Mouse (Mus musculus) inflammation-experienced regulatory T-cells, adult 6 months (primary cell): ENCODE measurements around the gene Gatad2a. TPM values are rescaled to one million over a fixed set of nuclear protein-coding genes. Genes with fewer than 3 reads are reported as not detected.
A peak's percentile ranks its signal among the peaks of the same experiment; 100 is the strongest.
"Not testable (repeated sequence)": the region's sequence is repeated elsewhere in the genome, so short reads cannot be mapped to it uniquely, and the experiment has no call there.

Experiments used
- ATAC-seq: one replicate; pipeline ENCODE4 v1.8.0; 2017
- polyA plus RNA-seq, 3 experiments: library from polyadenylated mRNA; unstranded; fragments of 100-300 nt; shearing (Covaris generic); gene quantifications; one replicate each; pipeline ENCODE4 v1.2.1; 2017

The Gatad2a gene
- 10 to 100 TPM; 20.1 to 29.0 (median 23.2) TPM for polyA plus RNA-seq

GRCm38 (mm10) chr8:69995776-69996588, at the start of gene Gatad2a:
Gene Gatad2a, minus strand, starts transcription at chr8:69996384.
- ATAC-seq = peak; percentile 90

GRCm38 (mm10) chr8:70043996-70044395, 47.8 kb upstream of the Gatad2a start:
- no peak for ATAC-seq

GRCm38 (mm10) chr8:70042583-70043455, 46.6 kb upstream of the Gatad2a start, which contains the start of the genes Mau2 and Sugp1:
Gene Mau2, minus strand, starts transcription at chr8:70042734.
Gene Sugp1, plus strand, starts transcription at chr8:70042813.
- peak; percentile 95 for ATAC-seq

GRCm38 (mm10) chr8:70041885-70042546, 45.8 kb upstream of the Gatad2a start:
- ATAC-seq = peak; percentile 6

- no peak for ATAC-seq
Measured at GRCm38 (mm10) chr8:70037994-70038393, 41.8 kb upstream of the Gatad2a start.

GRCm38 (mm10) chr8:70030255-70030654, 34.1 kb upstream of the Gatad2a start:
- ATAC-seq = no peak

GRCm38 (mm10) chr8:70026151-70026550, 30.0 kb upstream of the Gatad2a start:
- no peak for ATAC-seq

- ATAC-seq = no peak
Measured at GRCm38 (mm10) chr8:70023596-70023995, 27.4 kb upstream of the Gatad2a start.

GRCm38 (mm10) chr8:70015017-70015416, 18.8 kb upstream of the Gatad2a start:
- no peak for ATAC-seq

GRCm38 (mm10) chr8:70012763-70013162, 16.6 kb upstream of the Gatad2a start:
- peak; percentile 21 for ATAC-seq

- ATAC-seq = no peak
Measured at GRCm38 (mm10) chr8:70012350-70012749, 16.2 kb upstream of the Gatad2a start.

- ATAC-seq = not testable (repeated sequence)
Measured at GRCm38 (mm10) chr8:70010796-70011195, 14.6 kb upstream of the Gatad2a start.

GRCm38 (mm10) chr8:70005178-70005577, 9.0 kb upstream of the Gatad2a start:
- ATAC-seq = no peak

GRCm38 (mm10) chr8:70004345-70004744, 8.2 kb upstream of the Gatad2a start:
- no peak for ATAC-seq

- peak; percentile 70 for ATAC-seq
Measured at GRCm38 (mm10) chr8:70003204-70003657, 7.0 kb upstream of the Gatad2a start.

- not testable (repeated sequence) for ATAC-seq
Measured at GRCm38 (mm10) chr8:70001892-70002191, 5.7 kb upstream of the Gatad2a start.

- peak; percentile 61 for ATAC-seq
Measured at GRCm38 (mm10) chr8:70001176-70001891, 5.2 kb upstream of the Gatad2a start.

GRCm38 (mm10) chr8:70000226-70000625, 4.0 kb upstream of the Gatad2a start:
- no peak for ATAC-seq

GRCm38 (mm10) chr8:69999236-69999635, 3.1 kb upstream of the Gatad2a start:
- ATAC-seq = no peak

GRCm38 (mm10) chr8:69998706-69999105, 2.5 kb upstream of the Gatad2a start:
- no peak for ATAC-seq

GRCm38 (mm10) chr8:69996589-69997285, 553 bp upstream of the Gatad2a start:
- no peak for ATAC-seq

- no peak for ATAC-seq
Measured at GRCm38 (mm10) chr8:69995422-69995775, 785 bp downstream of the Gatad2a start.
